Mouse (Mus musculus): ENCODE results near the gene Ranbp10. TPM values are rescaled to one million over a fixed set of nuclear protein-coding genes. Genes with fewer than 3 reads are reported as not detected.
A peak's percentile ranks its signal among the peaks of the same experiment; 100 is the strongest.

The Ranbp10 gene
- polyA plus RNA-seq, 1 experiment = 18.4 TPM

- TF ChIP-seq POLR2A (IDR thresholded peaks at IDR 0.05; ENCODE audit: low read depth, low read length) = no peak
- TF ChIP-seq CTCF (IDR thresholded peaks at IDR 0.05; ENCODE audit: borderline replicate concordance, insufficient read depth, low read length) = no peak
- Histone ChIP-seq H3K4me1 (ENCODE audit: control insufficient read depth, insufficient read depth, low read length) (peaks cover 5% of the 10 kb centered on the region; the same call in 1 of the 2 replicates), H3K27ac (ENCODE audit: insufficient read depth, low read length) (no peak overlapping the region), H3K4me3 (ENCODE audit: insufficient read depth, low read length) (no peak overlapping the region)
Measured at GRCm38 (mm10) chr8:105811061-105811460, 16.1 kb downstream of the Ranbp10 start.

- no peak for TF ChIP-seq POLR2A (IDR thresholded peaks at IDR 0.05; ENCODE audit: low read depth, low read length)
- TF ChIP-seq CTCF (IDR thresholded peaks at IDR 0.05; ENCODE audit: borderline replicate concordance, insufficient read depth, low read length) = no peak
- Histone ChIP-seq H3K4me3 (ENCODE audit: insufficient read depth, low read length) (no peak overlapping the region), H3K27ac (ENCODE audit: insufficient read depth, low read length) (no peak overlapping the region), H3K4me1 (ENCODE audit: control insufficient read depth, insufficient read depth, low read length) (peaks cover 5% of the 10 kb centered on the region; the same call in 1 of the 2 replicates)
Measured at GRCm38 (mm10) chr8:105810245-105810786, 16.8 kb downstream of the Ranbp10 start.

- TF ChIP-seq POLR2A (IDR thresholded peaks at IDR 0.05; ENCODE audit: low read depth, low read length) (no peak), CTCF (IDR thresholded peaks at IDR 0.05; ENCODE audit: borderline replicate concordance, insufficient read depth, low read length) (no peak)
- no peak overlapping the region for H3K27ac ChIP-seq (ENCODE audit: insufficient read depth, low read length)
- no peak overlapping the region for H3K4me3 ChIP-seq (ENCODE audit: insufficient read depth, low read length)
- H3K4me1 ChIP-seq (ENCODE audit: control insufficient read depth, insufficient read depth, low read length) = peaks cover 5% of the 10 kb centered on the region; the same call in 1 of the 2 replicates
Measured at GRCm38 (mm10) chr8:105808480-105808879, 18.7 kb downstream of the Ranbp10 start.

GRCm38 (mm10) chr8:105807766-105808165 is 19.4 kb downstream of the Ranbp10 start:
- peaks cover 5% of the 10 kb centered on the region; the same call in 1 of the 2 replicates for H3K4me1 ChIP-seq (ENCODE audit: control insufficient read depth, insufficient read depth, low read length)

GRCm38 (mm10) chr8:105805964-105806363 is 21.2 kb downstream of the Ranbp10 start:
- H3K4me3 ChIP-seq (ENCODE audit: insufficient read depth, low read length) = no peak overlapping the region
- no peak for TF ChIP-seq CTCF (IDR thresholded peaks at IDR 0.05; ENCODE audit: borderline replicate concordance, insufficient read depth, low read length)
- no peak for TF ChIP-seq POLR2A (IDR thresholded peaks at IDR 0.05; ENCODE audit: low read depth, low read length)

More at GRCm38 (mm10) chr8:105807766-105808165, 19.4 kb downstream of the Ranbp10 start:
- no peak for TF ChIP-seq CTCF (IDR thresholded peaks at IDR 0.05; ENCODE audit: borderline replicate concordance, insufficient read depth, low read length)
- TF ChIP-seq POLR2A (IDR thresholded peaks at IDR 0.05; ENCODE audit: low read depth, low read length) = no peak
- Histone ChIP-seq H3K4me3 (ENCODE audit: insufficient read depth, low read length) (no peak overlapping the region), H3K27ac (ENCODE audit: insufficient read depth, low read length) (no peak overlapping the region)

GRCm38 (mm10) chr8:105805346-105805745 is 21.8 kb downstream of the Ranbp10 start:
- Histone ChIP-seq H3K4me3 (ENCODE audit: insufficient read depth, low read length) (no peak overlapping the region), H3K4me1 (ENCODE audit: control insufficient read depth, insufficient read depth, low read length) (peaks cover 5% of the 10 kb centered on the region; the same call in 1 of the 2 replicates), H3K27ac (ENCODE audit: insufficient read depth, low read length) (no peak overlapping the region; the same call in 1 of the 2 replicates)
- TF ChIP-seq POLR2A (IDR thresholded peaks at IDR 0.05; ENCODE audit: low read depth, low read length) = no peak
- no peak for TF ChIP-seq CTCF (IDR thresholded peaks at IDR 0.05; ENCODE audit: borderline replicate concordance, insufficient read depth, low read length)

More at GRCm38 (mm10) chr8:105805964-105806363, 21.2 kb downstream of the Ranbp10 start:
- H3K4me1 ChIP-seq (ENCODE audit: control insufficient read depth, insufficient read depth, low read length) = peaks cover 5% of the 10 kb centered on the region; the same call in 1 of the 2 replicates
- no peak overlapping the region for H3K27ac ChIP-seq (ENCODE audit: insufficient read depth, low read length)

GRCm38 (mm10) chr8:105804797-105805196 is 22.4 kb downstream of the Ranbp10 start:
- Histone ChIP-seq H3K27ac (ENCODE audit: insufficient read depth, low read length) (no peak overlapping the region), H3K4me3 (ENCODE audit: insufficient read depth, low read length) (no peak overlapping the region), H3K4me1 (ENCODE audit: control insufficient read depth, insufficient read depth, low read length) (peaks cover 5% of the 10 kb centered on the region; the same call in 1 of the 2 replicates)
- TF ChIP-seq POLR2A (IDR thresholded peaks at IDR 0.05; ENCODE audit: low read depth, low read length) (no peak), CTCF (IDR thresholded peaks at IDR 0.05; ENCODE audit: borderline replicate concordance, insufficient read depth, low read length) (no peak)

- H3K4me3 ChIP-seq (ENCODE audit: insufficient read depth, low read length) = no peak overlapping the region
- H3K27ac ChIP-seq (ENCODE audit: insufficient read depth, low read length) = no peak overlapping the region
- H3K4me1 ChIP-seq (ENCODE audit: control insufficient read depth, insufficient read depth, low read length) = peaks cover 6% of the 10 kb centered on the region
- TF ChIP-seq POLR2A (IDR thresholded peaks at IDR 0.05; ENCODE audit: low read depth, low read length) (no peak), CTCF (IDR thresholded peaks at IDR 0.05; ENCODE audit: borderline replicate concordance, insufficient read depth, low read length) (no peak)
Measured at GRCm38 (mm10) chr8:105801153-105801904, 25.8 kb downstream of the Ranbp10 start.

GRCm38 (mm10) chr8:105799091-105799812 is 27.9 kb downstream of the Ranbp10 start:
- peak overlapping the region; percentile 11; the same call in 1 of the 2 replicates for H3K27ac ChIP-seq (ENCODE audit: insufficient read depth, low read length)
- H3K4me1 ChIP-seq (ENCODE audit: control insufficient read depth, insufficient read depth, low read length) = peaks cover 9% of the 10 kb centered on the region; the same call in 1 of the 2 replicates
- no peak overlapping the region for H3K4me3 ChIP-seq (ENCODE audit: insufficient read depth, low read length)
- TF ChIP-seq POLR2A (IDR thresholded peaks at IDR 0.05; ENCODE audit: low read depth, low read length) (no peak), CTCF (IDR thresholded peaks at IDR 0.05; ENCODE audit: borderline replicate concordance, insufficient read depth, low read length) (no peak)
